Mouse (Mus musculus): ENCODE data around the gene Gm20795.
"Not testable (repeated sequence)": the region's sequence is repeated elsewhere in the genome, so short reads cannot be mapped to it uniquely, and the experiment has no call there.

Gene Gm20795

DNA sequence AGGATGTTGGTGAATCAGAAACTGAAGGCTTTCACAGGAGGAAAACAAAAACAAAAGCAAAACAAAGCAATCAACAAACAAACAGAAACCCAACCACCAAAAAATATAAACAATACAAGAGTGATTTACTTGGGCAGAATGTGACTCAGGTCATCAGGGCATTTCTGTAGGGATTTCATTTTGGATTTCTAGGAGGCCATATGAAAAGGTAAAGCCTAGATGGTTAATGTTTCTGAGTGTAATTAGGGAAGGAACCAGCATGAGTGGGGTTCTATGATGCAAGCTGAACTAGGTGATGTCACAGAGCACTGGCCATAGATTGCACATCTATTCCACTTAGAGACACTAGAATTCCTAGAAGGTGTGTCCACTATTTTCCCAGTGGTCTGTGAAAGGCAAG lies at the start of gene Gm20795:
Gm20795 (plus strand) TSS at position 301 of the 400 bp plus-strand sequence.
- DNase-seq (ENCODE audit: low spot score) = not testable (repeated sequence)

- not testable (repeated sequence) for DNase-seq (ENCODE audit: low spot score)
Measured at GRCm38 (mm10) chrY:40775665-40776064, 29.0 kb upstream of the Gm20795 start, which contains the start of gene Gm21797. Gene Gm21797 (minus strand): TSS chrY:40775765.

Measured in c-Kit-positive CD71-positive TER-119-positive erythroid progenitor cells, embryonic 14.5 days (primary cell).